Mouse (Mus musculus) testis, adult 2 months (tissue): ENCODE measurements around the gene Gm11595.

Source experiments
- CTCF ChIP-seq: fragments of 200-500 bp; IDR thresholded peaks from 2 replicates; pipeline ENCODE4 v1.5.1; 2012; ENCODE audit warnings: low read depth, mild to moderate bottlenecking, inconsistent platforms, low read length, moderate library complexity; ENCODE audit not compliant: control insufficient read depth, insufficient read depth, insufficient replicate concordance
- POLR2A ChIP-seq: fragments of 200-500 bp; IDR thresholded peaks from 2 replicates; pipeline ENCODE4 v1.6.1; 2012; ENCODE audit warnings: low read depth, mild to moderate bottlenecking, inconsistent platforms, low read length, moderate library complexity; ENCODE audit not compliant: control insufficient read depth

DNA sequence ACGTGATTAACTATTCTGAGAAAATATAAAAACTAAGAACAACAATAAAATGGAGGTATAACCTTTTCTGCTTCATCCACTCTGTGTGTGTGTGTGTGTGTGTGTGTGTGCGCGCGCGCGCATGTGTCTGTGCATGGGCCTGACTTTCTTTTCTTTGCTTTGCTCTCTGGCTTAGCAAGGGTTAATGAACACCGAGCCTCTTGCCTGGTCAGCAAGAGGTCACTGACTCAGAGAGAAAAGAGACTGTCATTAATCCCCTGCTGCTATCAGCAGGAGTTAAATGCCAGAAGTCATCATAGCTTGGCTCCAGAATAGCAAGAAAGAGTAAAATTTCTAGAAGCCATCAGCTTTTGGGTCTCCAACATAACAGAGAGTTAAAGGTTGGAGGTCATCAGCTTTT, 5.7 kb upstream of the Gm11595 start:
- TF ChIP-seq CTCF: no peak
- no peak for TF ChIP-seq POLR2A
